Mouse (Mus musculus): ENCODE data around the gene Armc6.
"Not testable (repeated sequence)": the region's sequence is repeated elsewhere in the genome, so short reads cannot be mapped to it uniquely, and the experiment has no call there.

Armc6 gene

DNA sequence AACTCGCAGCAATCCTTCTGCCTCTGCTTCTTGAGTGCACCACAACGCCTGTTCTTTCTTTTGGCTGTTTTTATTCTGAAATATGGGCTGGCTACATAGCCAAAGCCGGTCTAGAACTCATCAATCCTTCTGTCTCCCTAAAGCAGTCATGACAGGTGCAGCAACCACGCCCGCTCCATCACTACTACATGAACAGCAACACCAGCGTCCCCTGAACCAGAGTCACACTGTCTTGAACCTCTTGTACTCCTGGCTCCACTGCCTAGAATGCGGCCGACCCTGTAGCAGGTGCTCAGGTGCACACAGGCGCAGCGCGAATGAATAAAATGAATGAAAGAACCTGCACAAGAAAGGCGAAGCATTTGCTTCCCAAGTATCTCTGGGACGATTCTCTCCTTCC is 660 bp downstream of the Armc6 start:
- in situ Hi-C loops (cut with MboI, MseI): loop anchor here (10.0 kb wide), 1 partner anchor 1981 kb away; the partner anchor contains the start of genes Cib3, Fam32a and Gm11034

DNA sequence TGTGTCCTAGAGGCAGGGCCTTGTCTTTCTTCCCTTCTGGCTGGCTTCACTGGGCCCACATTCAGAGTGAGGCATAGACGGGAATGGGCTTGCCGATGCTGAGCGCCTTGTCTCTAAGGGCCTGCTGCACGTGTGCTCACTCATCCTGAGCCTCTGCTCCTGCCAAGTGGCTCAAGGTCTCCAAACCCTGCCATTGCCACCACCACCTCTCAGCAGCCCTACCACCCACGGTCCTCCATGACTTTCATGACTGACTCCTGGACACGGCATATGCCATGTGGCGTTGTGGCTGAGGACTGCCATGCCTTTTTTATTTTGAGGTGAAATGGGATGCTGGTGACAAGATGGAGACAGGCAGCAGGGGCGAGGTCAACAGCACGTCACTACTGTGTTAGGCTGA is 3.4 kb downstream of the Armc6 start:
- in situ Hi-C loops (cut with MboI, MseI): loop anchor here (10.0 kb wide), 1 partner anchor 1984 kb away; the partner anchor contains the start of genes Cib3, Fam32a and Gm11034

DNA sequence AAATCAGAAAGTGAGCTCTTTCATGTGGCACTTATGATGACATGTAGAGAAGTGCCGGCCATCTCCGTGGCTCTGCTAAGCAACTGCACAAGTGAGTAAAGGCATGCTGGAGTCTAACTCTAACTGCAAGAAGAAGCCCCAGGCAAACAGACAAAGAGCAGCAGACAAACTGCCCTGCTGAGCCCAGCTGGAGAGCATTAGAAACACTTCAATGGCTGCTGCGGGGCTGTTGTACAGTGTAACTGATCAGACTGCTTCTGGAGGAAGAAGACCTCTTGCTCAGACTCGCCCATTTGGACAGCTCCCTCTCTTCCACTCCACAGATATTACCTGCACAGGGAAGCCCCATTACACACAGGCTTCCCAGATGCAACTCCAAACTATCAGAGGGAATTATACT is 6.3 kb downstream of the Armc6 start:
- in situ Hi-C loops (cut with MboI, MseI): no loop called here

DNA sequence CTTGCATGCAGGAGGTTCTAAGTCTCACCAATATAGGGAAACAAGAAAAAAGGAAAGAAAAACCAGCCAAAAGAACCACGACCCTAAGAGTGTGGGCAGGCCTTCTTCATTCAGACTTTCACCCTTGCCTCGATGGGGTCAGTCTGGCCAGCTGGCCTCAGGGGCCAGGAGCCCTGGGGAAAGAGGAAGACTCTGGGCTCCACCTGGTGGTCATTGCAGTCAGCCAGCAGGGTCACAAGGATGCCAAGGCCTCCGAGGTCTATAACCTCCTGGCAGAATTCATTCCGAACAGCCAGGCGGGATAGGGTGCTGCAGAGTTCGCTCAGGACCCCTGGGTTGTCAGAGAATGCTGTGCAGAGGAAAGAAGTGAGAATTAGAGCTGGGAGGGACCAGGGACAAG is 10.9 kb downstream of the Armc6 start:
- in situ Hi-C loops (cut with MboI, MseI): no loop called here

DNA sequence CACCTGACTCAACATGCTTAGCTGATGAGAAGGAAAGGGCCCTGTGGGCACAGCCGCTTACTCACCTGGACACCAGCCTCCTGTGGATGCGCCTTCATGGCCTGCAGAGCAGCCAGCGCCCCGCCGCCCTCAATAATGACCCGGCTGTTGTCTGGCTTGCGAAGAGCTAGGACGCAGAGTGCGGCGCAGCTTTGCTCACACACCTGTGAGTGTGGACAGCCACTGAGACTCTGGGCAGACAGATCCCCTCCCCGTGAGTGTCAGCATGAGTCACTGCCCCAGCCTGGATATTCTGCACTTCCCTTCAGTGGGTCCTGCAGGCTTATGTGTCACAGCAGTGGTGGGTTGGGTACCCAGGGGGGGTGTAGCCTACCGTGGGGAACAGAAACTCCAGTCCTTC is 12.2 kb downstream of the Armc6 start:
- in situ Hi-C loops (cut with MboI, MseI): no loop called here

DNA sequence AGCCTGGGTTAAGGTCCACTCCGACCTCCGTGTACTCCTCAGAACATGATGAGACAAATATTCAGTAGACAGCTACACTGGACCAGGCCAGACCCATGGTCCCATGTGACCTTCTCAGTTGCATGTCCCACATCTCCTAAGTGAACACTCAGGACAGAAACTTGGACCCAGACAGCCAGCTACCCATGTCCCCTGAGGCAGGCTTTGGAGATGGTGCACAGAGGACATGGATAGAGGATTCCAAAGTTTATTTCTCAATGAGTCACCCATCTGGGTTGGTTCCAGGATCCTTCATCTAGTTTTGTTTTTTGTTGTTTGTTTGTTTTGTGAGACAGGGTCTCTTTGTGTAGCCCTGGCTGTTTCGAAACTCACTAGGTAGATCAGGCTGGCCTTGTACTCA is 13.4 kb downstream of the Armc6 start:
- in situ Hi-C loops (cut with MboI, MseI): no loop called here

DNA sequence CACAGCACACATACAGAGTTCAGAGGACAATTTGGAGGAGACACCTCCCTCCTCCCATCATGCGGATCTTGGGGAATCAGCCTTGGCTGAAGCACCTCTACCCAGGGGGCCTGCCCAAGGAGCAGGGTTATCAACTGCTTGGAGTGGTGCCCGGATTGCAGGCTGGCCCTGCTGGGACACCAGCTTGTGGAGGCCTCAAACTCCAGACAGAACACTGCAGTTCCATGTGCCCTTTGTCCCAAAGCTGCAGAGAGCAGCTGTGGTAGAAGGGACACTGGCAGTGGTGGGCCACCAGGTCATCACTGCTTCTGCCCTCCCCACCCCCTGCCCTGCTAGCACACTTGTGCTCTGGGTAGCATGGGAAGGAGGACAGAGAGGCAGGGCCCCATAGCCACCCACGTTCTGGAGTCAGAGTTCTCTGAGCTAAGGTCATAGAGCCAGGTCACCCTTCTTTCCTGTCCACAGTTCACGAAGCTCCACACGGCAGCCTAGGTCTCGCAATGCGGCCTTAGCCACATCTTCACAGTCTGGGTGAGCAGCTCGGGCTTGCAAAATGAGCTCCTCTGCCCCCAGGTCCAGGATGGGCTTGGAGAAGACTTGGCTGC is 13.9 kb downstream of the Armc6 start:
- in situ Hi-C loops (cut with MboI, MseI): no loop called here

DNA sequence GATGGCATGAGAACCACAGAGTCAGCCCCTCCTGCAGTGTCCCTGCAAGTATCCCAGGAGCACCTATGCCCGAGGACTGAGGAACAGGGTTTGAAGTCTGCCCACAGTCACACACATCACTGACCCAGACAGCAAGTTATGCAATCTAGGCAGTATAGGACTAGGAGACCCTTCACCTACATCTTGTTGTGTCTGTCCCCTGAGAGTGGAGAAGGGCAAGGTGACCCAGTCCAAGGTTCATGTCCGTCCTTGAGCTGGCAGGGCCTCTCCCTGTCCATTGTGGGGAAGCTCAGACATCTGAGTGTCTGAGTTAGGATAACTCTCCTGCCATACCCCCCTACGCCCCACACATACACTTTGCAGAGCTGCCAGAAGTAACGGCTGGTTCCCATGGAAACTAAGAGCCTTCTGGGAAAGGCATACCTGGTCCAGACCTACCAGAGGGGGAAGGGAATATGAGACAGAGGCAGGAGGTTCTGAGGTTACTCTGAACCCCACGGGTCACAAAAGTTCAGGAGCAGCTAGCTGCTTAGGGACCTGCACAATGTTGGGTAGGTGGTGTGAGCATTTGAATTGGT is 15.1 kb downstream of the Armc6 start:
- in situ Hi-C loops (cut with MboI, MseI): no loop called here

DNA sequence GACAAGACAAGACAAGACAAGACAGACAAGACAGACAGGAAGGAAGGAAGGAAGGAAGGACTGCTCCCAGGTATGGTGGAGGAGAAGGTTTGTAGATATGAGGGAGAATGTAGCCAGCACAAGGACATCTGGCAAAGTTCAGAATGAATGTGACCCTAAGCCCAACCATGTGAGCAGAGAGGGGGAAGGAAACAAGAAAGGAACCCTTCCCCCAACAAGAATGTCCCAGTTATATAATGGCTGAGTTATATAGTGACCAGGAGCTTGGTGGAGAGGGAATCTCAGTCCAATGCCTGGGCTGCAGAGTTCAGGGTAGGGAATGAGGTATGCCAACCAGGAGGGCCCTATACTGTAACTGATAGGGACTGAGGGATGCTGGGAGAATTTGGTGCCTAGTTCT is 16.8 kb downstream of the Armc6 start:
- in situ Hi-C loops (cut with MboI, MseI): no loop called here

DNA sequence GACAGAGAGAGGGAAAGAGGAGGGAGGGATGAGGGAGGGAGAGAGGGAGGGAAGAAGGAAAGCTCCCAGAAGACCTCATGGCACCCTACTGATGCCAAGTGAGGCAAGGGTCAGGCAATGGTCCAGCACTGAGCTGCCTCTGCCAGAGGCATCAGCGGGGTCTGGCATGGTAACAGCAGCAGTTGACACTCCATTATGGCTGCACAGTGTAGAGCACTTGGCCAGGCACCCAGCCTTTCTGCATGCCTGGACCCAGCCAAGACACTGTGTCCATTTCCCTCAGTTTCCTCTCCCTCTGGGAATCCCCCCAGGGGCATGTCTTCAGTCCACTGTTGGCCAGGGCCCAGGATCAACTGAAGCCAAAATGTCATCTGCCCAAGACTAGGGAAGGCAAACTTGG is 17.7 kb downstream of the Armc6 start:
- in situ Hi-C loops (cut with MboI, MseI): no loop called here

DNA sequence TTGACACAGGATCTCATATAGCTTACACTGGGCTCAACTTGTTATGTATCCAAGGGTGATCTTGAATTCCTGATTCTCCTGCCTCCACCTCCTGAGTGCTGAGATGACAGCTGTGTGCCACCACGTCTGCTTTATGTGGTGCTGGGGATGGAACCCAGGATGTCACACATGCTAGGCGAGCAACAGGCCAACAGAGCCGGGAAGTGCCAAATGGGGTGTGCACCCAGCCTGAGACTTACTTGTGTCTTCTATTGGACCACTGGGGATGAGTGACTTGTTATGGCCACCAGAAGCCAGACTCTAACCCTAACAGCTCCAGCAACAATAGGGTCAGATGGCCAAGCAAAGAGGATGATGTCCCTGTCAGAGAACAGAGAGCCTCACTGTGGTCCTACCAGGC is 18.1 kb downstream of the Armc6 start:
- in situ Hi-C loops (cut with MboI, MseI): not testable (repeated sequence)

DNA sequence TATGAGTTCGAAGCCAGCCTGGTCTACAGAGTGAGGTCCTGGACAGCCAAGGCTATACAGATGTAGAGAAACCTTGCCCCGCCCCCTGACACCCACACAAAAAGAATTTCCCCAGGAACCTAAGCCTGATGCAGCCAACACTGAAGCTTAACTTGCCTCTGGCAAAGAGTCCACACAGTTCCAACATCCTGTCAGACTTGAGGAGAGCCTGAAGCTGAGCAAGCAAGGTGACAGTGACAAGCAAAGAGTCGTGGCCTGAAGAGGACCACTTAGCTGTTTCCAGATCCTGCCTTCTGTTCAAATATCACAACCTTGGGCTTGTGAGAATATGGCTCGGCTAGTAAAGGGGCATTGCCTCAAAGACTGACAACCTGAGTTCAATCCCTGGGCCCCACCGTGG is 19.2 kb downstream of the Armc6 start:
- in situ Hi-C loops (cut with MboI, MseI): no loop called here

DNA sequence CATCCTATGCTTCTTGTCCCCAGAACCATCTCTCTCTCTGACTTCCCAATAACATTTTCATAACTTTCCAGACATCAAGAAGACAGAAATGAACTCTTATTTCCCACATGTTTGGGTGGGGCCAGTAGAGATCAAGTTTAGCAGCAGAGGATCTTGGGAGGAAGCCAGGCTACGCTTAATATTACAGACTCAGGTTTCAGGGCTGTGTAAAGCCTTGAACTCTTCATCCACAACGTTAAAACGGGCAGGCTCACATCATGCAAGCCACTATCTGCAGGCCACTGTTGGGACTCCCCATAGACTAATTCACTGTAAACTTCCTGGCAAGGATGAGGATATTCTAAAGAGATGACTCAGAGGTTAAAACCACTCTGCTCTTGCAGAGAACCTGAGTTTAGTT is 19.9 kb downstream of the Armc6 start:
- in situ Hi-C loops (cut with MboI, MseI): no loop called here

DNA sequence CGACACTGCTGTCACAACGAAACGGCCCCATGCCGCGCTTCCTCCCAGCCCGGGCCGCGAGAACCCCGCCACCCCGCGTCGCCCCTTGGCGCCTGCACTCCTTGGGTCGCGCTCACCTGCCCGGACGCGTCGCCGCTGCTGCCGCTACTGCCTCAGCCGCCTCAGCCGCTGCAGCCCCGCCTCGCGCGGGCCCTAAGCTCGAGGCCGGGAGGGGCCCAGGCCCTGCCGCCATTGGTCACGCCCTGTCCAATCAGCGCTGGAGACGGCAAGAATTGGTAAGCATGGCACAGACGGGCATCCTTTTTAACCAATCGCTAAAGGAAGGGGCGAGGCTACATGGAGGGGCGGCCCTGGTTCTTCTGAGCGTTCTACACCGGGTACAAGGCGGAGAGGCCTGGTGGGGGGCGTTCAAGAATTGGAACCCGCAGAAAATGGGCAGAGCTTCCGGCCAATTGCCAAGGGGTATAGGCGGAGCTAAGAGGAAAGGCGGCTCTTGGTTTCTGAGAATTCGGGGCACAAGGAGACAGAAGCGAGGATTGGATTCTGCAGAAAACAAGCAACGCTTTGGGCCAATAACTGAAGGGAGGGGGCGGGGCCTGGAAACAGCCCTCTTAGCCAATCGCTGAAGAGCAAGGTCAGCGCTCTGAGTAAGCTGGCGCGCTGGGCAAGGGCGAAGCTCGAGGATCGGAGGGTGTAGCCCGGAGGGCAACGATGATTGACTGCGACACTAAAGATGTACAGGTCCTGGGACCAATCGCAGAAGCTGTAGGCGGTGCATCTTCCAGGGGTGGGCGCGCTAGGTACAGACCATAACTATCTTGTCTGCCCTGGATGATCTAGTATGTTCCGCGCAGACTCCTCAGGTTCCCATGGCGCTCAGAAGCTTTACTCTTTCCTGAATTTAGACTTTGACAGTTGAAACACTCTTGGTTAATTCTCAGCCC is 21.9 kb downstream of the Armc6 start, which contains the start of gene Slc25a42:
Slc25a42 (minus strand) TSS at position 194 of the 944 bp plus-strand sequence.
- in situ Hi-C loops (cut with MboI, MseI): no loop called here

DNA sequence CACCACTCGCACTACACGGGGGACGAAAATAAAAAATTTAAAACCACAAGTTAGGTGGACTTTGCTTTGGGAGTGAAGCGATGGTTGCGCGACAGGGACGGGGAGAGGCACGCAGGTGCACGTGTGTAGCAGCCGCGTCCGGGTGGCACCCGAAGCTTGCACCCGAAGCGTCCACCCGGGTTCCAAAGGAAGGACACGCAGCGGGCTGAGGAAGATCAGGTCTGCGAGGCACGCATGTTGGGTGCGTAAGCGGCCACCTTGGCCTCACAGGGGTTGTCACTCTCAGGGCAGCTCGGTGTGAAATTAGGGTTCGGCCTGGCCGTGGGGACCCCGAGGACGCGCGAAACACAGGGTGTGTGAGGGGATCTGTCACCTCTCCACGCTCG is 22.5 kb downstream of the Armc6 start:
- in situ Hi-C loops (cut with MboI, MseI): no loop called here

DNA sequence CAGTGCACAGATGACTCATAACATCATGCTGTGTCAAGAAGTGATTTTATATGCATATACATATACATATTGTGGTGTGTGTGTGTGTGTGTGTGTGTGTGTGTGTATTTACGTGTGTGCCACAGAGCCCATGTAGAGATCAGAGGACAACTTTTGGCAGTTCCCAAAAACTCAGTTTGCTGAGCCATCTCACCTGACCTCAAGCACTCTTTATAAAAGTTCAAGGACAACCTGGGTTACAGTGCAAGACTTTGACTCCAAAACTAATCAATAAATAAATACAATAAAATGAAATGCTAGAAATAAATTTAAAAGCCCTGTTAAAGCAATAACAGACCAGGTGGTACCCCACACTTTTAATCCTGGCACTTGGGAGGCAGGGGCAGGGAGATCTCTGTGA is 23.0 kb downstream of the Armc6 start:
- in situ Hi-C loops (cut with MboI, MseI): no loop called here

DNA sequence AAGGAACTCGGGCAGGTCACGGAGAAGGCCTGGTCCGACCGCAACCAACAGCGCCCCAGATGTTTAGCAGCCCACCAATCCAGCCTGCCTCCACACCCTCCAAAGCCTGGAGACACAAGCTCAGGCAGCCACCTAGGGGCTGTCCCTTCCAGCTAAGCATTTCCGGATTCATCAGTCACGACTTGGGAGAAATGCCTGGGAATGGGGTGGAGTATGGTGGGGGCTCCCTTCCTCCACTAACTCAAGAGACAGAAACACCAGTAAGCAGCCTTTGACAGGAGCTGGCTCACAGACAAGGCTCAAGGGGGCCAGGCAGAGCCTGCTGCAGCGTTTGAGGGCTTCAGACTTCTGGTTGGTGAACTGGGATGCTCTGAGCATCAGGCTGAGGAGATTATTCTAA is 23.7 kb downstream of the Armc6 start:
- in situ Hi-C loops (cut with MboI, MseI): no loop called here

DNA sequence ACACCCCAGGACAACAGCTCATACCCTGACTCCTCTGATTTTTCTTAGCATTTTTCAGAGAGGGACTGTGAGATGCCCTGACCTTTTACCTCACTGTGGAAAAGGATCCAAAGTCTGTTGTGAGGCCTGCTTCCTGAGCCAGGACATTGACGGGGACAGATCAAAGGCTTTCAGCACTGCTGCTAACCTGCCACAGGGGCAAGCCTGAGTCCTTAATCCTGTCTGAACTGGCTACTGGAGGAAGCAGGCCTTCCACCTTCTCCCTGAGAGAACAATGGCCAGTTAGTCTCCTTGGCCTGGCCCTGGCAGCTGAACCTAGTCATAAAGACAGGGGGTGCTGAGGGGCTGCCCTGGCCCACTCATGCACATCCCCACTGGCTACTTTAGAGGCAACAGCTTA is 26.1 kb downstream of the Armc6 start:
- in situ Hi-C loops (cut with MboI, MseI): no loop called here

DNA sequence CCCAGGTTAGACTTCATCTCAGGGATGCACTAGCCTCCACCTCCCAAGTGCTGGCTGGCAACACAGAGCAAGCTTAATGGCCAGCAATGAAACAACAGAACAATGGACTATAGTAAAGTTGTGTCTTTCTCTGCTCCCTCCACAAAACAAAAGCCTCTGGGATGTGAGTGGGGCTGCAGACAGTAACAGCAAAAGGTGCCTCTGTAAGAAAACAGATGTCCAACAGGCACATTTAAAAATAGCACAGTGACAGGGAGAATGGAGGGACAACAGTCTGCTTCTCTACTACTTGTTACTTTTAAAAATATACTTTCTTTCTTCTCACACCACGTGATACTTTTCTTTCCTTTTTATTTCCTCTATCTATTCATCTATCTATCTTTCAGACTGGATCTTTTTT is 29.5 kb downstream of the Armc6 start:
- in situ Hi-C loops (cut with MboI, MseI): no loop called here

DNA sequence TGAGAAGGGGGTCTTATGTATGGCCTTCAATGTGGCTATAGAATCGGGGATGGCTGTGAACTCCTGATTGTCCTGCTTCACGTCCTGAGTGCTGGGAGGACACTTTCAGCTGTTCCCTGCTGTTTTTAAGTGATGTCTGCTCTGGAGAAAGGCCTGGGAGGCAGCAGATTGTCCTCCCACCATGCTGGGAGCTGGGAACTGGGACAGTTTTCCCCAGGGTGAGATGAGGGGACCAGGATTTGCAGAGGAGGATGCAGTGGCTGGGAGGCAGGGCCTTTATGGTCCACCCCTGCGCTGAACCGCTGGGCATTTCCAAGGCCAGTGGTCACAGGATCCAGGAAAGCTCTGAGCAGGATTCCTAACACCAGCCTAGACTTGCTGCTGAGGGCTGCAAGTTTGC is 31.2 kb downstream of the Armc6 start:
- in situ Hi-C loops (cut with MboI, MseI): no loop called here

DNA sequence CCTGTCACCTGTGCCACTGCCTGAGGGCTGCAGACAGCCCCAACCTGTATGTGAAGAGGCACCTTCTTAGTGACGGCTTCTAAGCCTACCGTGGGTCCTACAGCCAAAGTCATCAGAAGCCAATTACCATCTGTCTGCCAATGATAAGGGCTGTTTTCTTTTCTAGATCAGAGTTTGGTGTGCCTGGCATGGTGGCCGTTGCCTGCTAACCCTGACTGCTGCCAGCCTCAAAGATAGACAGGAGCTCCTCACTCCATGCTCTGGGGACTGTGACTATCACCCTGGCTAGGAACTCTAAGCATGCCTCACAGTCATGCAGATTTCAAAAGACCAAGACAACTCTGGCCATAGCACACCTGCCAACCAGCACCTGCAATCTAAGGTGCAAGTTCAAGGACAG is 32.8 kb downstream of the Armc6 start:
- in situ Hi-C loops (cut with MboI, MseI): no loop called here

DNA sequence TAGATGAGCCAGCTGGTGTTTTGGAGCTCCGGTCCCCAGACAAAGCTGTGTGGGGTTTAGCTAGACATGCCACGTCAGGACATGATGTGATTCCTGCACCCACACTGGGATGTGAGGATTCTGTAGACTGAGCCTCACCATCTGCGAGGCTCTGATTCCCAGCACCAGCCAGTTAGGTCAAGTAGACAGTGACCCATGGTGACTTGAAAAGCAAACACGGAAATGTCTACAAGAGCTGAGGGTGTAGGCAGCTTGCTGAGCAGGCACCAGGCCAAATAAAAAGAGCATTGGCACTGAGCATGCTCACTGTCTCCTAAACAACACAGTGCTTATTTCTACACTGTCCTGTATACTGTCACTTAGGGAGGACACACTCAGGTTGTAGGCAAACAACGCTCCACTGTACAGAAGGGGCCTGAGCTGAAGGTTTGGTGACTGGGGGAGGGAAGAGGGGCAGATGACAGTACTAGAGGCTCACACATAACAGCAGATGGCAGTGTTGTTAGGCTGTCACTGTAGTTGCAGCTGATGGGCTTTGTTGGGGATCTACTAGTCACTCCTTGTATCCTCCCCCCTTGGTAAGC is 34.1 kb downstream of the Armc6 start:
- in situ Hi-C loops (cut with MboI, MseI): no loop called here
